Mouse (Mus musculus) lung, adult 2 months (tissue): ENCODE measurements around the gene Itga9. TPM values are rescaled to one million over a fixed set of nuclear protein-coding genes. Genes with fewer than 3 reads are reported as not detected.

Experiments
- DNase-seq: peaks from one replicate; pipeline ENCODE4 v3.0.0; 2022
- H3K4me1 ChIP-seq: fragments of 200-500 bp; 2 replicates; pipeline ENCODE4 v1.6.1; 2011; ENCODE audit warnings: low read length; ENCODE audit not compliant: control insufficient read depth, insufficient read depth
- H3K4me3 ChIP-seq: fragments of 200-500 bp; replicated peaks from 2 replicates; pipeline ENCODE3; 2011; ENCODE audit warnings: low read depth, mild to moderate bottlenecking, control low read depth, low read length; ENCODE audit errors: extremely low read depth
- CTCF ChIP-seq: fragments of 200-500 bp; IDR thresholded peaks from 2 replicates; pipeline ENCODE4 v1.5.1; 2011; ENCODE audit warnings: mild to moderate bottlenecking, low read length, control low read depth; ENCODE audit not compliant: insufficient read depth
- POLR2A ChIP-seq: fragments of 200-500 bp; IDR thresholded peaks from 2 replicates; pipeline ENCODE4 v1.6.1; 2011; ENCODE audit warnings: low read depth, mild to moderate bottlenecking, control low read depth, low read length, borderline replicate concordance; ENCODE audit errors: extremely low read depth
- WGBS: fragments of 180-500 bp; shearing (Covaris S2); methylation state at CpG from one replicate; pipeline ENCODE4 v1.1.7; 2018; 5-methylcytosine and 5-hydroxymethylcytosine counted together
- polyA plus RNA-seq: library from polyadenylated mRNA; depleted of rRNA; stranded (reverse); fragments of >200 nt; gene quantifications from 2 replicates; pipeline ENCODE4 v1.2.3, GENCODE M21; 2012

Itga9 gene
- polyA plus RNA-seq, 1 experiment = 66.2 TPM

DNA sequence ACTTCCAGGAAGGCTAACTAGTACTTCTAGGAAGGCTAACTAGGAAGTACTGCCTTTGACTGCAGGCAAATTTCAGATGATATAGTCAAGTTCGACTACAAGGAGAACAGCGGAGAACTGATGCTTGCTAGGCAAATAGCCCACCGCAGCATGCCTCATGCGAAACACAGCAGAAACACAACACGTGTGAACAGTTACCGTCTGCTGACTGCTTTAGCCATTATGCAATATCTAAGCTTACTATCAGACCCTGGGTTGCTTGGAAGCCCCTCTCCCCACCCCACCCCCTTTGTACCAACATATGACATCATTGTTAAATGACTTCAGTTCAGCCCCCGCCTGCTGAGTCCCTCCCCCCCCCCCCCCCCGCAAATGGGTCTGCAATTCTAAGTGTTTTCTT, 123.7 kb downstream of the Itga9 start:
- TF ChIP-seq CTCF (no peak), POLR2A (no peak)
- Histone ChIP-seq H3K4me1 (peaks cover 11% of the 10 kb centered on the region), H3K4me3 (no peak overlapping the region)
- DNase-seq = no peak
- WGBS = 74% methylated on average over 8 of the region's 8 CpGs

DNA sequence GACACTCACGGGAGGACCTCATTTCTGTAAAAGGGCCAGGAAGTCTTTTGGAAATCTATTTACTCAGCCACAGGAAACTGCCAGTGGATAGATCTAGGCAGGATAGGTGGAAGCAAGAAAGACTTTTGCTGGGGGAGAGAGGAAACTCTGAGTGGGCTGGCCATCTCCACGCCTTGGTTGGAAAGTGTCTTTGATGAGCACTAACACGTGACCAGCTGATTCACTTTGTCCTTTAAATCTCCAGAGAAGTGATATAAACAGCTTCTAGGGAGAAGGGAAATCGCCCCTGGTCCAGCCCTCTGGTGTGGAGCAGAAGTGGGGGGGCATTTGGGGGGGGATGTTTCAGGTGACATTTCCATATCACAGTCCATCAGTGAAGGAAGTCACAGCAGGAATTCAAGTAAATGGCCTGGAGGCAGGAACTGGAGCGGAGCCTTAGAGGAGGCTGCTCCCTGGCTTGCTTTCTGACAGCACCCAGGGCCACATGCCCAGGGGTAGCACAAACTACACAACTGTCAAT, 124.4 kb downstream of the Itga9 start:
- Histone ChIP-seq H3K4me1 (peaks cover 11% of the 10 kb centered on the region), H3K4me3 (no peak overlapping the region)
- 24% methylated on average over 5 of the region's 5 CpGs for WGBS
- DNase-seq = no peak
- no peak for TF ChIP-seq CTCF
- TF ChIP-seq POLR2A = no peak

DNA sequence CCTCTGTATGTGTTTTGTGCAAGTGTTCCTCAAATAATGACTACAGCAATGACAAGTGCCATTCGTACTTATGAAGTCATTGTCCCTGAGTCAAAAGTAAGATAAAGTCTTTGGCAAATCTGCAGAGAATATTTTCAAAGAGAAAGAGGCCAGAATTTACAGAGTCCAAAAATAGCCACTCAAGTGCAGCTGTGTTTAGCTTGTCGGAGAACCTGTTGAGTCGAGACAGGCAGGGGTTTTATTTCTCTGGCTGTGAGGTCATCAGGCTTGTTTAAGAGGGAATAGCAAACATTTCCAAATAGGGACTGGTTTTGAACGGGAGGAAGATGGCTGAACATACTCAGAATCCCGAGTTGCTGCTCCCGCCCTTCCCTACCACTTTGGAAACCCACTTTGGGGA, 125.2 kb downstream of the Itga9 start:
- H3K4me1 ChIP-seq = peaks cover 11% of the 10 kb centered on the region
- TF ChIP-seq POLR2A (no peak), CTCF (no peak)
- WGBS = 25% methylated on average over 6 of the region's 6 CpGs
- H3K4me3 ChIP-seq = no peak overlapping the region
- peak; percentile 40 for DNase-seq

DNA sequence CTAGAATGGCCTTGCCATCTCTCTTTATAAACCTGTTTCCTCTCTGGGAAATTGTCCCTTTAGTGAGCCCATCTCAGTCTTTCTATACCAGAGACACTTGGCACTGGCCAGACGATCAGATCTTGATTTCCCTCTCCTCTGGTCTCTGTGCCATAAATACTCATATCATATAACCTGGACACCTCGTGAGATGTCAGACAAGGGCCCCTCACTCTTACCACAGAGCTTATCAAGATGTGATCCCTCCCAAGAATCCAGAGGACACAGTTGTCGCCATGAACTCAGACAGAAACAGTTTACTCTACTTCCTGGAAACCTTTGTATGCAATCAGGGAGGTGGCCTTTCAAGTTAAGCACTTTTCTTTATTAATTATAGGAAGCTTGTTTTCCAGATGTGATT, 127.1 kb downstream of the Itga9 start:
- Histone ChIP-seq H3K4me1 (peaks cover 27% of the 10 kb centered on the region), H3K4me3 (no peak overlapping the region)
- 32% methylated on average over 3 of the region's 3 CpGs for WGBS
- no peak for TF ChIP-seq CTCF
- TF ChIP-seq POLR2A = no peak
- no peak for DNase-seq

DNA sequence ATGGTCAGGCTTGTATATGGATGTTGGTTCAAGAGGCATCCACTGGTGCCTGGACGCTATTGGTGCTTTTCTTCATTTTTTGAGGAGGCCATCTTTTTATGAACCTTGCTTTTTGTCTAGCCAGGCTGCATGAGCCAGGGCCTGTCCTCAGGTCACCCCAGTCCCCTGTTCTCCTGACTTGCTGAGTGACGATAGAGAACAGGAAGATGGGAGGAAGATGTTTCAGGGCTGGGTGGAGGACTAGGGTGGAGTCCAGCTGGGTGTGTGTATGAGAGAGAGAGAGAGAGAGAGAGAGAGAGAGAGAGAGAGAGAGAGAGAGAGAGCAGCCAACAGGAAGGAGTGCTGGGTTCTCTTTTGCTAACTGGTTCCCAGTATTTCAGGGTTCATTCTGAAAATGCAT, 130.6 kb downstream of the Itga9 start:
- WGBS = 44% methylated on average over 2 of the region's 2 CpGs
- Histone ChIP-seq H3K4me3 (no peak overlapping the region), H3K4me1 (peaks cover 30% of the 10 kb centered on the region)
- no peak for DNase-seq
- TF ChIP-seq POLR2A (no peak), CTCF (no peak)

DNA sequence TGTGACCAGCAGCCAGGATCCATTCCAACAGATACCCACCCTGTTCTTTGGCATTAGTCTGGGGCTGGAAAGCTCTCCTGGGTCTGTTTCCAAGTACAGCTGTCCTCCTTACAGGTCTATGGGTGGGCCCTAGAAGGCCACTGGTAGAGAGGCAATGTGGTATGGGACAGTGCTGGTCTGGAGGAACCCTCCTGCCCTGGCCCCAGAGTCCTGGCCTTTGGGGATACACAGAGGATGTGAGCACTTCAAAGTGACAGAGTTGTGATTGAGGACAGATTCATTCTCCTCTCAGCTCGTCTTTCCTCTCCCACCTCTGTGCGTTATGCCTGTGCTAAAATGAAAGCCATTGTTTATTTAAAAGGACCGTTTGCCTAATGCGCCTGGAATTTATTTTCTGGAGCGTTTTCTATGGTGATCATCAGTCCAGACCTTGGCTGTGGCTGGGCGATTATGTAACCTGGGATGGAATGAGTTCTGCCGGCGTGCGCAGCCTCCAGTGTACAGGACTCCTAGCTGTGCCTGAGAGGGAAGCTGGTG, 131.2 kb downstream of the Itga9 start:
- WGBS = 21% methylated on average over 9 of the region's 9 CpGs
- DNase-seq = peak; percentile 66

DNA sequence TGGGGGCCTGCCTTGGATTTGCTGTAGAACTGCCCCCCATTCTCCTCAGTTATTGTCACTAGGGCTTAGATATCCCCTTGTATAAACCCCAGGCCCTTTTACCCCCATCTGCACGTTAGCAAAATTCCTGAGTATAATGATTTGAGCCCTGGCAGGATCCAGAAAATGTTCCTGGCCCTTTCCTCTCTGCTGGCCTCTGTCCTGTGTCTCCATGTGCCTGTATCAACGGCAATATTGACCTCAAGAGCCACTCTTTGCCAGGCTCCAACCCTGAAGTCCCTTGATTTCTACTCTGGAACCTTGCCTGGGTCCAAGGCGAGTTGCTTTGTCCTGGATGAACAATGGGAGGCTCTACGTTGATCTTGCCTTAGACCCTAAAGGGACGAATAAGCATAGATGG, 131.8 kb downstream of the Itga9 start:
- no peak overlapping the region for H3K4me3 ChIP-seq
- DNase-seq = no peak
- H3K4me1 ChIP-seq = peaks cover 33% of the 10 kb centered on the region
- TF ChIP-seq CTCF (no peak), POLR2A (no peak)
- WGBS = 61% methylated on average over 5 of the region's 5 CpGs

More for the DNA sequence above, 131.2 kb downstream of the Itga9 start:
- TF ChIP-seq POLR2A = no peak; the same call in 1 of the 2 replicates
- TF ChIP-seq CTCF = no peak
- peaks cover 33% of the 10 kb centered on the region for H3K4me1 ChIP-seq
- H3K4me3 ChIP-seq = no peak overlapping the region

DNA sequence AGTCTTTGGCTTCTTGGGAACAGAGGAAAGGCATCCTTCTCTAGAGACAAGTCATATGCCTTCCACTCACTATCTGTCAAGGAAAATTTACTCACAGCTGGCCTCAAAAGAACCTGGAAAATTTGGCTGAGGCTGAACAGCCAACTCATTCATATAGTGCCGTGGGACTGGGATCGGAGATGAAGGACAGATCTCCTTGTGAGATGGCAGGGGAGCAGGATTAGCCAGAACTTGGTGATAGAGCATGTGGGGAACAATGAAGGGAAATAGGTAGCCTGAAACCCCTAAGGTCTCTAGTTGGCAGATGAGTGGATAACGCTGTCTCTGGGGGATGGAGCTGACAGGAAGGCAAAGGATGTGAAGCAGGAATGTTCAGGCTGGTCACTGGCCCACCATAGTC, 132.6 kb downstream of the Itga9 start:
- peaks cover 33% of the 10 kb centered on the region for H3K4me1 ChIP-seq
- 86% methylated on average over 3 of the region's 3 CpGs for WGBS
- H3K4me3 ChIP-seq = no peak overlapping the region
- TF ChIP-seq CTCF = no peak
- TF ChIP-seq POLR2A = no peak
- DNase-seq = no peak

DNA sequence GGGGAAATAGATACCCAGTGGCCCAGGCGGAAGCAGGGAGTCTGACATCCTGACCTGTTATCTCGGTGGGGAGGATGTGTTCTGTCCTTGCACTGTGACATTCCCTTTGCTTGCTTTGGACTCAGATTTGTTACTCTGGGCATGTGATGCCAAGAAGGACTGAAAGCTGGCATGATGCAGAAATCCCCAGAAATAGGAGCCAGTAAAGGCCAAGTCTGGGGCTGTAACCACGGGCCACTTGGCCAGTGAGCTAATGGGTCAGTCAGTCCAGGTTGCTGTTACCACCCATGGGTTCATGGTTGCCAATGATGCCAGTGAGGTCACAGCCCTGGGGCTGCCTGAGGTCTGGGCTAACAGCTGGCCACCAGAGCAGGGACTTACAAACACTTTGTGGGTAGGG, 133.2 kb downstream of the Itga9 start:
- no peak overlapping the region for H3K4me3 ChIP-seq
- no peak for TF ChIP-seq CTCF
- TF ChIP-seq POLR2A = no peak
- 76% methylated on average over 3 of the region's 3 CpGs for WGBS
- DNase-seq = no peak
- peaks cover 33% of the 10 kb centered on the region for H3K4me1 ChIP-seq

DNA sequence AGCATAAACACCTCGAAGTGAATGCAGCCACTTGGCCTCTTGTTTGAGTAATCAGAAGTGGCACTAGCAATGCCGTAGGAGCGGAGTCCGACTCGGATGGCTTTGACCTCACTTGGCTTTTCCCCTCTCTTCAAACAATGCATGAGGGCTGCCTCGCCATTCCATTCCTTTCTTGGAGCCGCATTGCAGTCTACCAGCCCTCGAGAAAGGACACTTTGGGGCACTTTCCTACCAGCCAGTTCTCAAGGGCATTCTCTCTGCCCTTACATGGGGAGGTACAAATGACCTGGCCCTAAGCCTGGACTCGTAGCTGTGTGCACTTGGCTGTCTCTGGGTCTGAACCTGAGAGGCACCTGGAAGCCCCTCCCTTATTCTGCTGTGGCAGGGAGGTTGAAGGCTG, 134.8 kb downstream of the Itga9 start:
- DNase-seq = peak; percentile 74
- 59% methylated on average over 9 of the region's 9 CpGs for WGBS
- Histone ChIP-seq H3K4me3 (no peak overlapping the region), H3K4me1 (peaks cover 33% of the 10 kb centered on the region)
- no peak for TF ChIP-seq CTCF

DNA sequence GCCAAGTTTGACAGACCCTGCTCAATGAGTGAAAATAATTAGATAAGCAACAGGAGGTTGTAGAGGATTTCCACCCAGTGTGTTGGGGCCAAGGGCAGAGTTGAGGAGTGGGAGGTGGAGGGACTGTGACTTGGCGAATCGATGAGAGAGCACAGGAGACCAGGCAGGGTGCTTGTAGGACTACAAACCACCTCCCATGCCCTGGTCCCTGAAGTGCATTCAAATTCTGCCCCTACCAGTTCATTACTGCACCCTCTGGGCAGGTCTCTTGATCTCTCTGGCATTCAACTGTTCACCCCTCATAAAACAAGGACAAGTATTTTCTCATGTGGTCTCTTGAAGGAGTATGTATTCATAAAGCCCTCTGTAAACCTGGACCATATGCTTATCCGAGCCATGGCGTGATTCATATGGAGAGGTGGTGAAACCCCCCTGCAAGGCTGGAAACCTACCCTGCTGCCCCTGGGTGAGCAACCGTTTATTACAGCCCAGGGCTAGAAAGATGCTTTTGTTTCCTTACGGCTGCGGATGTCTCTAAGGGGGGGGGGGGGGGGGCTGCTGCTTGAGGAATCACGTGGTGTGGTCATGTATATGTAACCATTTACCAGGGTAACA, 143.0 kb downstream of the Itga9 start:
- H3K4me3 ChIP-seq = no peak overlapping the region
- WGBS = 76% methylated on average over 8 of the region's 8 CpGs
- TF ChIP-seq CTCF (no peak), POLR2A (no peak)
- H3K4me1 ChIP-seq = no peaks in the 10 kb centered on the region
- no peak for DNase-seq
